ENCODE assay signal across 8 mouse cellular contexts in the genomic region with DNA sequence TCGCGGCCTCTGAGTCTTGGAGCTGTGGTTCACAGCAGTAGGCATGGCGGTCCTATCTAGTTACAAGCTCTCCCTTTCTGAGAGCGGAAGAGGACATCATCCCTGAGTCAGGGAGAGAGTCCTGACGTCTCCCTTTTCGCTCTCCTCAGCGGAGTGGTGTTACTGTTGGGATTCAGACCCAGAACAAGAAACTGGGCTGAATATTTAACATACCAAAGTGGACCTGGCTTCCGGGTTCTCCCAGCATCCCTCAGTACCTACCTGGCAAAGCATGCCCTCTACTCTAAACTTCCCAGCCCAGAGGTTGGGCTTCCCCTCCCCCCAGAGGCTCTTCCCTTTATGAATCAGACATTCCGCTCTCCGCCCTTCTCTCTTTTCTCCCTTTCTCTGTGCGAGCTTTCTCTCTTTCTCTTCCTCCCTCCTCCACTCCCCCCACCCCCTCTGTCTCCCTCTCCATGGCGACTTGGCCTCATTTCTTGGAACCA. TPM values are rescaled to one million over a fixed set of nuclear protein-coding genes. Genes with fewer than 3 reads are reported as not detected.
DNase-seq lines count a peak whose midpoint lies in the region; ATAC-seq and TF ChIP-seq lines count a peak whose summit lies in the region.

No protein-coding gene starts in this region.

- no peak for TF ChIP-seq POLR2A in thymus, adult 2 months (IDR thresholded peaks at IDR 0.05; ENCODE audit: control insufficient read depth, extremely low read depth, insufficient read depth, low read length, poor library complexity)

- peak; percentile 14 for DNase-seq in gastrocnemius, adult 18-20 months (ENCODE audit: low spot score)
- DNase-seq in gastrocnemius, postnatal 36 days, result no peak
- DNase-seq in MN1 (ENCODE audit: low spot score), result peak; percentile 52
- DNase-seq in forebrain, embryonic 14.5 days (ENCODE audit: low spot score), result peak; percentile 31
- DNase-seq in kidney, adult 11 months, result peak; percentile 51
- DNase-seq in lung, postnatal 10 days, result peak; percentile 58
- no peak for DNase-seq in layer of hippocampus, adult 8-10 months (ENCODE audit: low spot score in 2 of 2)
- DNase-seq in thymus, adult 2 months, result no peak

- peak overlapping the region; percentile 29 for H3K4me3 ChIP-seq in forebrain, embryonic 14.5 days (ENCODE audit: low read depth, low read length)
- H3K4me3 ChIP-seq in thymus, adult 2 months (ENCODE audit: control insufficient read depth, insufficient read depth, low read length), result no peak overlapping the region

- peak; percentile 45; the same call in 1 of the 2 replicates for ATAC-seq in forebrain, embryonic 14.5 days

- peaks cover 5% of the 10 kb centered on the region for H3K4me1 ChIP-seq in forebrain, embryonic 14.5 days (ENCODE audit: control insufficient read depth, insufficient read depth, low read length)
- no peaks in the 10 kb centered on the region for H3K4me1 ChIP-seq in thymus, adult 2 months (replicated peaks; ENCODE audit: control insufficient read depth, insufficient read depth, low read length)

- intact Hi-C loops in gastrocnemius, postnatal 36 days (cut with DNase I), result no loop called here

- no peak for TF ChIP-seq CTCF in thymus, adult 2 months (IDR thresholded peaks at IDR 0.05; ENCODE audit: borderline replicate concordance, control insufficient read depth, extremely low read depth, insufficient read depth, low read length, poor library complexity)

- no peak overlapping the region for H3K27ac ChIP-seq in forebrain, embryonic 14.5 days (ENCODE audit: low read depth, low read length)
- H3K27ac ChIP-seq in thymus, adult 2 months (ENCODE audit: control insufficient read depth, insufficient read depth, low read length), result no peak overlapping the region

- H3K4me2 ChIP-seq in forebrain, embryonic 14.5 days (ENCODE audit: low read length), result peak overlapping the region; percentile 65

- H3K9ac ChIP-seq in forebrain, embryonic 14.5 days (ENCODE audit: low read length), result peak overlapping the region; percentile 53

- no peaks in the 10 kb centered on the region for H3K9me3 ChIP-seq in forebrain, embryonic 14.5 days (replicated peaks; ENCODE audit: control insufficient read depth, low read length)

- 0 out of 2 replicates have a peak, but pooled peaks cover 4% of the 10 kb centered on the region for H3K27me3 ChIP-seq in forebrain, embryonic 14.5 days (replicated peaks; ENCODE audit: control insufficient read depth, insufficient read depth, low read length)
- no peaks in the 10 kb centered on the region; the same call in 1 of the 2 replicates for H3K27me3 ChIP-seq in thymus, adult 2 months (ENCODE audit: control insufficient read depth, insufficient read depth, low read length)

- 10% methylated on average over 12 of the region's 12 CpGs for WGBS in forebrain, embryonic 14.5 days
- WGBS in thymus, adult 2 months, result 65% methylated on average over 12 of the region's 12 CpGs

- no peaks in the 10 kb centered on the region for H3K36me3 ChIP-seq in forebrain, embryonic 14.5 days (ENCODE audit: control insufficient read depth, insufficient read depth, low read length)
- H3K36me3 ChIP-seq in thymus, adult 2 months (ENCODE audit: control insufficient read depth, insufficient read depth, low read length), result no peaks in the 10 kb centered on the region

RNA-seq across cellular contexts. Expression of a gene that starts 5.3 kb away (rescaled TPM):
- total RNA-seq in gastrocnemius, adult 18-20 months (2021), result 1 to 10 TPM; 6.0 to 6.1 TPM
- total RNA-seq in gastrocnemius, postnatal 36 days (2021), result 1 to 10 TPM; 6.6 to 6.8 TPM
- polyA plus RNA-seq in forebrain, embryonic 14.5 days (2014; fragmentation: Nextera tagmentation; extraction: Ambion mirVana), result 0.05 and 0.09 TPM in 2 replicates
- under 1 TPM; 0.24 to 0.60 (median 0.43) TPM for total RNA-seq in layer of hippocampus, adult 8-10 months (2022)
- polyA plus RNA-seq in thymus, adult 2 months (2012; rRNA removed), result 0.05 and 0.07 TPM in 2 replicates

RNA-seq across cellular contexts. Expression of a gene that starts 55.9 kb away (rescaled TPM):
- total RNA-seq in gastrocnemius, adult 18-20 months (2021), result 1 to 10 TPM; 6.3 to 7.9 TPM
- total RNA-seq in gastrocnemius, postnatal 36 days (2021), result 1 to 10 TPM; 9.7 to 9.8 TPM
- polyA plus RNA-seq in forebrain, embryonic 14.5 days (2014; fragmentation: Nextera tagmentation; extraction: Ambion mirVana), result 2.5 and 2.8 TPM in 2 replicates
- total RNA-seq in layer of hippocampus, adult 8-10 months (2022), result 10 to 100 TPM in 2 of 4 experiments, 1 to 10 TPM in 2; 8.4 to 18.7 (median 13.2) TPM
- 56.6 and 68.0 TPM in 2 replicates for polyA plus RNA-seq in thymus, adult 2 months (2012; rRNA removed)

Comparison
In these comparisons a context has a peak if more than half of its experiments do, and no peak if none do; other contexts are left out.
1. DNase-seq: peak in gastrocnemius, adult 18-20 months (single experiment), MN1 (single experiment), forebrain, embryonic 14.5 days (single experiment), kidney, adult 11 months (single experiment) and lung, postnatal 10 days (single experiment); none in gastrocnemius, postnatal 36 days (0 of 2), layer of hippocampus, adult 8-10 months (0 of 2) and thymus, adult 2 months (single experiment).
2. RNA of a gene that starts 5.3 kb away (total RNA-seq): 6.6 to 6.8 TPM in gastrocnemius, postnatal 36 days and 6.0 to 6.1 TPM in gastrocnemius, adult 18-20 months; 0.24 to 0.60 TPM in layer of hippocampus, adult 8-10 months; every median in the first group is over 4 times any median in the second.